Mouse (Mus musculus) bone marrow macrophage, adult 2 months (primary cell): ENCODE results near the gene Map6.

Source experiments
- CTCF ChIP-seq: IDR thresholded peaks from 2 replicates; pipeline ENCODE4 v1.5.1; 2012; ENCODE audit warnings: low read depth, mild to moderate bottlenecking, low read length, moderate library complexity
- POLR2A ChIP-seq: IDR thresholded peaks from 2 replicates; pipeline ENCODE4 v1.6.1; 2012; ENCODE audit warnings: mild to moderate bottlenecking, low read depth, low read length, borderline replicate concordance

DNA sequence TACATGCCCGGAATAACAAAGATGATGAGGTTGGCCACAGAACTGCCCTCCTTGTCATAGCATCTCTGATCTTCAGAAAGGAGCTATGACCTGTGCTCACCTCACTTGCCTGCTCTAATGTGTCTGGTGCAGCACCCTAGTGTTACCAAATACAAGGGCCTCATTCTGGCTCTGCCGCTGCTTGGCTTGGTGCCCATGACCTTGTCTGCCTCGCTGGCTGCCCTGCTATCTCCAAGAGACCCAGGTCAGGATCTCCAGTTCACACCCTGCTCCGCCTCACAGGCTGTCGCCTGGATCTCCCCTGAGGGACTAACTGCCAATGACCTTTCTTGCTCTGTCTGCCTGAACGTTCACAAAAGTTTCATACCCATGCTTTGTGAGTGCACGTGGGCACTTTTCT is 90.0 kb downstream of the Map6 start:
- TF ChIP-seq CTCF = no peak
- TF ChIP-seq POLR2A = no peak
